Mouse (Mus musculus): ENCODE data around the gene Zfp580. TPM values are rescaled to one million over a fixed set of nuclear protein-coding genes. Genes with fewer than 3 reads are reported as not detected.

The Zfp580 gene
- polyA plus RNA-seq, 1 experiment from 2014 or later = 30.0 TPM

GRCm38 (mm10) chr7:5092381-5092780, 41.0 kb downstream of the Zfp580 start:
- no peak for ATAC-seq (ENCODE audit: borderline replicate concordance, extremely low read depth, low FRiP score, low TSS enrichment)
- Histone ChIP-seq H3K36me3 (peaks cover 74% of the 10 kb centered on the region), H3K27me3 (no peaks in the 10 kb centered on the region), H3K4me3 (no peak overlapping the region), H3K9ac (no peak overlapping the region), H3K4me2 (no peak overlapping the region), H3K9me3 (no peaks in the 10 kb centered on the region), H3K27ac (no peak overlapping the region), H3K4me1 (no peaks in the 10 kb centered on the region)
- 70% methylated on average over 6 of the region's 6 CpGs for WGBS

- no peak overlapping the region for H3K9ac ChIP-seq
- H3K4me3 ChIP-seq = no peak overlapping the region
- H3K36me3 ChIP-seq = peaks cover 80% of the 10 kb centered on the region
- no peak overlapping the region for H3K4me2 ChIP-seq
- no peak for ATAC-seq (ENCODE audit: borderline replicate concordance, extremely low read depth, low FRiP score, low TSS enrichment)
- 79% methylated on average over 21 of the region's 21 CpGs for WGBS
- H3K27me3 ChIP-seq = no peaks in the 10 kb centered on the region
- no peaks in the 10 kb centered on the region for H3K9me3 ChIP-seq
- no peaks in the 10 kb centered on the region for H3K4me1 ChIP-seq
- H3K27ac ChIP-seq = no peak overlapping the region
These were observed 41.6 kb downstream of the Zfp580 start for GRCm38 (mm10) chr7:5092831-5093510.

- H3K36me3 ChIP-seq = peaks cover 50% of the 10 kb centered on the region
- WGBS = 89% methylated on average over 5 of the region's 5 CpGs
- no peaks in the 10 kb centered on the region for H3K9me3 ChIP-seq
- no peaks in the 10 kb centered on the region for H3K4me1 ChIP-seq
- no peak for ATAC-seq (ENCODE audit: borderline replicate concordance, extremely low read depth, low FRiP score, low TSS enrichment)
- H3K9ac ChIP-seq = no peak overlapping the region
- H3K4me2 ChIP-seq = no peak overlapping the region
- no peak overlapping the region for H3K27ac ChIP-seq
- no peak overlapping the region for H3K4me3 ChIP-seq
- H3K27me3 ChIP-seq = no peaks in the 10 kb centered on the region
These were observed 47.4 kb downstream of the Zfp580 start for GRCm38 (mm10) chr7:5098769-5099168.

DNA sequence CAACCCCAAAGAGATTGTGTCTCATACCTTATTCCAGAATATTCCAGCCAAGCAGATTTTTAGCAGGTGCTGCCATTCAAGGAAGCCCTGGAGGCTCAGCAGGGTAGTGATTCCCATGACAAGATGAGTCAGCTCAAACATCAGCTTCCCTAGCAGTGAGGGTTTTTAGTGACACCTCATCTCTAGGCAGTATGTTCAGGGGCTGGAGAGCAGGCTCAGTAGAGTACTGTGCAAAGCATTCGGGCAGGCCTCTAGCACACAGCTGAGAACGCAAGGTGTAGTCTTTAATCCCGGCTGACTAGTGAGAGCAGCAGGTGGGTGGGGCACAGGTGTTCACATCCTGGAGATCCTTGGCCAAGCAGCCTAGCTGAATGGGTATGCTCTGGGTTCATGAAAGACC, 48.5 kb downstream of the Zfp580 start:
- no peak overlapping the region for H3K27ac ChIP-seq
- WGBS = 71% methylated on average over 3 of the region's 3 CpGs
- H3K4me3 ChIP-seq = no peak overlapping the region
- peaks cover 41% of the 10 kb centered on the region for H3K36me3 ChIP-seq
- ATAC-seq (ENCODE audit: borderline replicate concordance, extremely low read depth, low FRiP score, low TSS enrichment) = no peak
- no peaks in the 10 kb centered on the region for H3K4me1 ChIP-seq
- H3K9me3 ChIP-seq = no peaks in the 10 kb centered on the region
- no peaks in the 10 kb centered on the region for H3K27me3 ChIP-seq
- H3K4me2 ChIP-seq = no peak overlapping the region
- no peak overlapping the region for H3K9ac ChIP-seq

DNA sequence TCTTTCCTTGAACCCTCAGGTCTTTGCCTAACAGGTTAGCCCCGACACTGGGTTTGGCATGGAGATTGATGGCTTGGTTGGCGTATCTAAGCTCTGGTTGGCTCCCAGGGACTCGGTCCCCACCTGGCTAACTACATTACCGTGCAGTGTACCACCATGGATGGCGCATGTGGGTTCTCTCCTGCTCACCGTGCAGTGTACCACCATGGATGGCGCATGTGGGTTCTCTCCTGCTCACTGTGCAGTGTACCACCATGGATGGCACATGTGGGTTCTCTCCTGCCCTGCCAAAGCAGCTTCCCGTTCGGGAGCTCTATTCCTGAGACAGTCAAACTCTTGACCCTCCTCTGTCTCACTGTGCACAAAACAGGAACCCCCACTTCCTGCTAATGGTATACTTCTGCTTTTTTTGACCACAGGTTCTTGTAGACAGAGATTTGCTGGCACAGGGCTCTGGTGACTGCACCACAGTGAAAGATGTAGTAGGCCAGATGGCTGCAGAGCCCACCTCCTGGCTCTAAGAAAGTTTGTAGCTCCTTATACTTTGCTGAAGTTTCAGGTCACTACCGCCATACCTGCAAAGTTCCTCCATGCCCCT, 49.8 kb downstream of the Zfp580 start:
- Histone ChIP-seq H3K4me2 (no peak overlapping the region), H3K4me3 (no peak overlapping the region), H3K27ac (no peak overlapping the region), H3K9ac (no peak overlapping the region), H3K36me3 (peaks cover 27% of the 10 kb centered on the region), H3K9me3 (no peaks in the 10 kb centered on the region), H3K4me1 (no peaks in the 10 kb centered on the region), H3K27me3 (no peaks in the 10 kb centered on the region)
- ATAC-seq (ENCODE audit: borderline replicate concordance, extremely low read depth, low FRiP score, low TSS enrichment) = no peak
- 82% methylated on average over 10 of the region's 10 CpGs for WGBS

GRCm38 (mm10) chr7:5102564-5102963, 51.2 kb downstream of the Zfp580 start:
- no peak for ATAC-seq (ENCODE audit: borderline replicate concordance, extremely low read depth, low FRiP score, low TSS enrichment)
- Histone ChIP-seq H3K36me3 (peaks cover 16% of the 10 kb centered on the region), H3K9me3 (no peaks in the 10 kb centered on the region), H3K27me3 (no peaks in the 10 kb centered on the region), H3K4me2 (no peak overlapping the region), H3K4me1 (no peaks in the 10 kb centered on the region), H3K9ac (no peak overlapping the region), H3K4me3 (no peak overlapping the region), H3K27ac (no peak overlapping the region)
- 97% methylated on average over 2 of the region's 2 CpGs for WGBS

Other genes starting within 250 kb of the Zfp580 start
- 409 and 411 TPM in 2 replicates for gene Ube2s, start 238.9 kb upstream of the Zfp580 start, polyA plus RNA-seq (2015; fragmentation: Nextera tagmentation; extraction: Ambion mirVana)
- gene Shisa7, start 206.8 kb upstream of the Zfp580 start, polyA plus RNA-seq (2015; fragmentation: Nextera tagmentation; extraction: Ambion mirVana) = 0.94 and 1.3 TPM in 2 replicates
- gene Isoc2b, start 181.3 kb upstream of the Zfp580 start, polyA plus RNA-seq (2015; fragmentation: Nextera tagmentation; extraction: Ambion mirVana) = 10.6 and 12.3 TPM in 2 replicates
- 0.63 and 0.81 TPM in 2 replicates for gene Isoc2a, start 174.4 kb upstream of the Zfp580 start, polyA plus RNA-seq (2015; fragmentation: Nextera tagmentation; extraction: Ambion mirVana)
- gene Gm36210, start 145.0 kb upstream of the Zfp580 start, polyA plus RNA-seq (2015; fragmentation: Nextera tagmentation; extraction: Ambion mirVana) = 0.16 TPM in 1 of 2 replicates, not detected in the other
- gene Zfp628, start 136.3 kb upstream of the Zfp580 start, polyA plus RNA-seq (2015; fragmentation: Nextera tagmentation; extraction: Ambion mirVana) = 3.2 and 3.4 TPM in 2 replicates
- gene Nat14, start 129.5 kb upstream of the Zfp580 start, polyA plus RNA-seq (2015; fragmentation: Nextera tagmentation; extraction: Ambion mirVana) = 2.8 and 3.7 TPM in 2 replicates
- 1.6 and 2.2 TPM in 2 replicates for gene Ssc5d, start 125.8 kb upstream of the Zfp580 start, polyA plus RNA-seq (2015; fragmentation: Nextera tagmentation; extraction: Ambion mirVana)
- 0.39 and 1.2 TPM in 2 replicates for gene Sbk2, start 87.1 kb upstream of the Zfp580 start, polyA plus RNA-seq (2015; fragmentation: Nextera tagmentation; extraction: Ambion mirVana)
- 0.52 and 0.77 TPM in 2 replicates for gene Sbk3, start 80.4 kb upstream of the Zfp580 start, polyA plus RNA-seq (2015; fragmentation: Nextera tagmentation; extraction: Ambion mirVana)
- 31.5 and 32.0 TPM in 2 replicates for gene Zfp579, start 55.4 kb upstream of the Zfp580 start, polyA plus RNA-seq (2015; fragmentation: Nextera tagmentation; extraction: Ambion mirVana)
- 15.8 TPM in 2 replicates for gene Zfp524, start 37.1 kb upstream of the Zfp580 start, polyA plus RNA-seq (2015; fragmentation: Nextera tagmentation; extraction: Ambion mirVana)
- 45.5 and 47.3 TPM in 2 replicates for gene Fiz1, start 36.8 kb upstream of the Zfp580 start, polyA plus RNA-seq (2015; fragmentation: Nextera tagmentation; extraction: Ambion mirVana)
- gene Gm44973, start 36.0 kb upstream of the Zfp580 start, polyA plus RNA-seq (2015; fragmentation: Nextera tagmentation; extraction: Ambion mirVana) = 1.2 TPM in 1 of 2 replicates, not detected in the other
- 6.4 and 6.7 TPM in 2 replicates for gene Zfp865, start 31.2 kb upstream of the Zfp580 start, polyA plus RNA-seq (2015; fragmentation: Nextera tagmentation; extraction: Ambion mirVana)
- 7.0 and 7.6 TPM in 2 replicates for gene Ccdc106, start 31.0 kb upstream of the Zfp580 start, polyA plus RNA-seq (2015; fragmentation: Nextera tagmentation; extraction: Ambion mirVana)
- not detected in 2 replicates for gene 4632433K11Rik, start 17.4 kb upstream of the Zfp580 start, polyA plus RNA-seq (2015; fragmentation: Nextera tagmentation; extraction: Ambion mirVana)
- 4.9 and 5.0 TPM in 2 replicates for gene Zfp784, start 13.1 kb upstream of the Zfp580 start, polyA plus RNA-seq (2015; fragmentation: Nextera tagmentation; extraction: Ambion mirVana)
- gene U2af2, start 10.6 kb downstream of the Zfp580 start, polyA plus RNA-seq (2015; fragmentation: Nextera tagmentation; extraction: Ambion mirVana) = 147 and 150 TPM in 2 replicates
- 55.1 and 60.5 TPM in 2 replicates for gene Epn1, start 28.7 kb downstream of the Zfp580 start, polyA plus RNA-seq (2015; fragmentation: Nextera tagmentation; extraction: Ambion mirVana)
- gene Rfpl4, start 65.4 kb downstream of the Zfp580 start, polyA plus RNA-seq (2015; fragmentation: Nextera tagmentation; extraction: Ambion mirVana) = not detected in 2 replicates
- gene Rasl2-9, start 74.4 kb downstream of the Zfp580 start, polyA plus RNA-seq (2015; fragmentation: Nextera tagmentation; extraction: Ambion mirVana) = 0.47 and 0.64 TPM in 2 replicates
- gene Vmn1r55, start 98.1 kb downstream of the Zfp580 start, polyA plus RNA-seq (2015; fragmentation: Nextera tagmentation; extraction: Ambion mirVana) = not detected in 2 replicates
- gene Vmn1r56, start 145.2 kb downstream of the Zfp580 start, polyA plus RNA-seq (2015; fragmentation: Nextera tagmentation; extraction: Ambion mirVana) = not detected in 2 replicates
- not detected in 2 replicates for gene Vmn1r57, start 167.0 kb downstream of the Zfp580 start, polyA plus RNA-seq (2015; fragmentation: Nextera tagmentation; extraction: Ambion mirVana)